Mouse (Mus musculus) liver, embryonic 12.5 days (tissue): ENCODE data around the gene Slc25a22. TPM values are rescaled to one million over a fixed set of nuclear protein-coding genes. Genes with fewer than 3 reads are reported as not detected.
A peak's percentile ranks its signal among the peaks of the same experiment; 100 is the strongest.
"Not testable (repeated sequence)": the region's sequence is repeated elsewhere in the genome, so short reads cannot be mapped to it uniquely, and the experiment has no call there.

Experiments
- ATAC-seq: fragments of 200-750 bp; cut with Nextera tagmentation; 2 replicates; pipeline ENCODE4 v1.8.0; 2017; ENCODE audit warnings: moderate number of reproducible peaks, mild to moderate bottlenecking, moderate library complexity
- H3K27ac ChIP-seq: fragments of 300-500 bp; sonication (generic); 2 replicates; pipeline ENCODE4 v1.5.1; 2016; ENCODE audit warnings: mild to moderate bottlenecking
- H3K27me3 ChIP-seq: fragments of 300-500 bp; sonication (generic); replicated peaks from 2 replicates; pipeline ENCODE4 v1.6.1; 2016; ENCODE audit warnings: mild to moderate bottlenecking, moderate library complexity
- H3K36me3 ChIP-seq: fragments of 300-500 bp; sonication (generic); 2 replicates; pipeline ENCODE4 v1.6.1; 2016; ENCODE audit warnings: mild to moderate bottlenecking, moderate library complexity
- H3K4me1 ChIP-seq: fragments of 300-500 bp; sonication (generic); 2 replicates; pipeline ENCODE4 v1.6.1; 2016
- H3K4me2 ChIP-seq: fragments of 300-500 bp; sonication (generic); 2 replicates; pipeline ENCODE4 v1.6.1; 2016; ENCODE audit warnings: mild to moderate bottlenecking, moderate library complexity
- H3K4me3 ChIP-seq: fragments of 300-500 bp; sonication (generic); 2 replicates; pipeline ENCODE4 v1.5.1; 2016; ENCODE audit warnings: mild to moderate bottlenecking, moderate library complexity
- H3K9ac ChIP-seq: fragments of 300-500 bp; sonication (generic); 2 replicates; pipeline ENCODE4 v1.6.1; 2016; ENCODE audit warnings: mild to moderate bottlenecking, moderate library complexity
- H3K9me3 ChIP-seq: fragments of 300-500 bp; sonication (generic); replicated peaks from 2 replicates; pipeline ENCODE4 v1.6.1; 2016; ENCODE audit warnings: mild to moderate bottlenecking, moderate library complexity
- WGBS: fragments of 180-500 bp; shearing (Covaris S2); methylation state at CpG from one replicate; pipeline ENCODE4 v1.1.7; 2016; ENCODE audit not compliant: insufficient replicate concordance; 5-methylcytosine and 5-hydroxymethylcytosine counted together
- polyA plus RNA-seq: library from polyadenylated mRNA; unstranded; fragments of >200 nt; fragmentation: Nextera tagmentation; extraction: Ambion mirVana; gene quantifications from 2 replicates; pipeline ENCODE4 v1.2.1, GENCODE M21; 2016

The Slc25a22 gene
- polyA plus RNA-seq, 1 experiment from 2014 or later, result 27.1 TPM

GRCm38 (mm10) chr7:141413331-141413730 is 24.4 kb downstream of the Slc25a22 start:
- Histone ChIP-seq H3K4me2 (peak overlapping the region; percentile 91), H3K9me3 (no peaks in the 10 kb centered on the region), H3K27me3 (no peaks in the 10 kb centered on the region), H3K27ac (peak overlapping the region; percentile 85), H3K4me1 (peaks cover 24% of the 10 kb centered on the region), H3K9ac (peak overlapping the region; percentile 87), H3K36me3 (peaks cover 31% of the 10 kb centered on the region), H3K4me3 (peak overlapping the region; percentile 71)
- 4% methylated on average over 16 of the region's 16 CpGs for WGBS
- ATAC-seq, result peak; percentile 4; the same call in 1 of the 2 replicates

GRCm38 (mm10) chr7:141411667-141412066 is 26.0 kb downstream of the Slc25a22 start:
- Histone ChIP-seq H3K4me2 (no peak overlapping the region), H3K9ac (no peak overlapping the region), H3K9me3 (no peaks in the 10 kb centered on the region), H3K27ac (no peak overlapping the region), H3K36me3 (peaks cover 42% of the 10 kb centered on the region), H3K27me3 (no peaks in the 10 kb centered on the region), H3K4me3 (no peak overlapping the region), H3K4me1 (peaks cover 24% of the 10 kb centered on the region)
- WGBS, result 78% methylated on average over 1 of the region's 1 CpGs
- no peak for ATAC-seq

DNA sequence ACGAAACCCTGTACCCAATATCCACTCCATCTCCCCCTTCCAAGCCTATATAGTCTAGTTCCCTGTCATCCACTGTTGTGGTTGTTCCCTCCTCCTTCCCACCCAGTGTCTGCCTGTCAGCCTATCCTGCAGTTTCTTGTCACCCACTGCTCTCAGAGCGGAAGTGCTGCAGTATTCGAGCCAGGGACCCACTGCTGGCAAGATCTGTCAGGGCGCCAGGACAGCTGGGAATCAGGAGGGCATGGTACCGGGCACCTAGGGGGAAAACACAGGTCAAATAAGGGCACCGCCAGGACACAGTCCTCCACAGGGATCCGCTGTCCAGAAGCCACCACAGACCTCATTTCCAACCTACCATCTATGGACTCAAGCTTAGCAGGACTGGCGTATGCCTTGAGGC is 27.1 kb downstream of the Slc25a22 start:
- no peak for ATAC-seq
- peaks cover 24% of the 10 kb centered on the region for H3K4me1 ChIP-seq
- H3K36me3 ChIP-seq, result peaks cover 46% of the 10 kb centered on the region
- H3K27ac ChIP-seq, result 0 out of 2 replicates have a peak overlapping the region, but pooled peaks have one; percentile 17
- no peaks in the 10 kb centered on the region for H3K9me3 ChIP-seq
- H3K4me2 ChIP-seq, result no peak overlapping the region
- H3K27me3 ChIP-seq, result no peaks in the 10 kb centered on the region
- H3K4me3 ChIP-seq, result no peak overlapping the region
- no peak overlapping the region for H3K9ac ChIP-seq
- WGBS, result 81% methylated on average over 8 of the region's 8 CpGs

DNA sequence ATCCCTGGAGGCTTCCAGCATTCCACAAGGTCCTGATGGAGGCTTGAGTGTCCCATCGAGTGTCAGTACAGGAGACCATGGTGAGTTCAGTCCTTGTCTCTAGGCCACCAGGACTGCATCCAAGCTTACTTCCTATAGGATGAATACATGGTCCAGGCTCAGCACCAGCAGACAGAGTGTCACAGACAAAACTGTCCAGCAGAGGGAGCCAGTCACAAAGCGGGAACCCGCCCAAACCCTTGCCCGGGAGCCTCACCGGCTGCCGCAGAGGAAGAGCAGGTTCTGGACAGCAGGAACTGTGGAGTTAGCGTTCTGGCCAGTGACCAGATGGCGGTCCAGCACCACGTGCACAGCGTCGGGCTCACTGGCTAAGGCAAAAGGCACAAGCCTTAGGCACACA is 28.9 kb downstream of the Slc25a22 start:
- peak; percentile 66 for ATAC-seq
- H3K9me3 ChIP-seq, result no peaks in the 10 kb centered on the region
- no peak overlapping the region for H3K27ac ChIP-seq
- H3K36me3 ChIP-seq, result peaks cover 56% of the 10 kb centered on the region
- H3K4me1 ChIP-seq, result peaks cover 16% of the 10 kb centered on the region
- H3K27me3 ChIP-seq, result no peaks in the 10 kb centered on the region
- H3K4me2 ChIP-seq, result peak overlapping the region; percentile 27; the same call in 1 of the 2 replicates
- H3K4me3 ChIP-seq, result no peak overlapping the region
- WGBS, result 22% methylated on average over 11 of the region's 11 CpGs
- H3K9ac ChIP-seq, result no peak overlapping the region

DNA sequence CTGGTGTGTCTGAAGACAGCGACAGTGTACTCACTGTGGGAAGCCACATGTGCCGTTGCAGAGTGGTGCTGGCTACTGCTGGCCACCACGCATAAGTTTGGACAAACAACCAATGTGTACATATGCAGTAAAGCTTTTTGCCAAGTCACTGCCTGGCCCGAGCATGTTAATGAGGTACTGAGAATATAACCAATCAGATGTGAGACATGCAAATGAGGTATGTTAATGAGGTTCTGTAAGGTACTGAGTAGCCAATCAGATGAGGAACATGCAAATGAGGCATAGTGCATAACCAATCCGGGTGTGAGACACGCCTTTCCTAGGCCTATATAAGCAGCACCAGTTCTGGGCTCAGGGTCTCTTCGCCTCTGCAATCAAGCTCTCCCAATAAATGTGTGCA is 30.0 kb downstream of the Slc25a22 start:
- H3K9ac ChIP-seq, H3K9me3 ChIP-seq, H3K27me3 ChIP-seq, H3K4me1 ChIP-seq, H3K27ac ChIP-seq, ATAC-seq, H3K4me2 ChIP-seq, H3K4me3 ChIP-seq: not testable (repeated sequence)
- peaks cover 68% of the 10 kb centered on the region for H3K36me3 ChIP-seq
- WGBS, result 87% methylated on average over 7 of the region's 7 CpGs

DNA sequence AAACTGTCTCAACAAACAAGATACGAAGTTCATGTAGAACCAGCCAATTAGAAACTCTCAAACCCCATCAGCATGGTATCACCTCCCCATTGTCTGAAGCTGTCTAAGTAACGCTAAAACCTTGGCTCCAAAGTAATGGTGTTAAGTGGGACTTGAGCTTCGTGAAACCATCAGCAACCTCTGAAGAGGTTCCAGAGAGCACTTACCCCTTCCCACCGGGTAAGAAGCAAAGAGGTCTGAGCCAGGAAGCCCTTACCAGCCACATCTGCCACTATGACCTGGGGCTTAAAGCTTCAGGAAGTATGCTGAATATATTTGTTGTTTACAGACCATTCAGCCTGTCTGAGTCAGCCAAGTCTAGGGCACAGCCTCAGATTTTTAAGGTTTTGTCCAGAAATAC is 32.2 kb downstream of the Slc25a22 start:
- Histone ChIP-seq H3K27me3 (no peaks in the 10 kb centered on the region), H3K9me3 (no peaks in the 10 kb centered on the region), H3K4me1 (peaks cover 5% of the 10 kb centered on the region), H3K36me3 (peaks cover 80% of the 10 kb centered on the region), H3K9ac (no peak overlapping the region), H3K4me2 (no peak overlapping the region), H3K4me3 (no peak overlapping the region), H3K27ac (no peak overlapping the region)
- WGBS, result 74% methylated on average over 4 of the region's 4 CpGs
- no peak for ATAC-seq

- H3K36me3 ChIP-seq, result peaks cover 80% of the 10 kb centered on the region
- WGBS, result 43% methylated on average over 5 of the region's 5 CpGs
- peak; percentile 70 for ATAC-seq
Measured at GRCm38 (mm10) chr7:141403305-141403704, 34.4 kb downstream of the Slc25a22 start.

DNA sequence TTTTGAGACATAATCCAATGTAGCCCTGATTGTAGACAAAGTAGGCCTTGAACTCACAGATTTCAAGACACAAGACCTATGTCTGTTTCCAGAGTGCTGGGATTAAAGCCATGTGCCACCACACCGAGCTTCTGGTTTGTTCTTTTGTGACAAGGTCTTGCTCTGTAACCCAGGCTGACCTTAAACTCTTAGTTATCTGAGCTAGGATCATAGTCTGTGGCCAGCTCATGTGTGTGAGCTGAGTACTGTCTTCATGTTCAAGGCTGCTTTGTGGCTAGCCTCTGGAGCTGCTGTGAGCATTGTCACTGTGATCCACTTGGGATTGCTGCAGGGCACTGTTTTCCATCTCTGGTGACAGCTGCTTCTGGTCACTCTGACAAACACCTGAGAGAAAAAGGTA is 42.3 kb downstream of the Slc25a22 start:
- Histone ChIP-seq H3K4me3 (0 out of 2 replicates have a peak overlapping the region, but pooled peaks have one; percentile 8), H3K9ac (0 out of 2 replicates have a peak overlapping the region, but pooled peaks have one; percentile 23), H3K4me1 (peaks cover 48% of the 10 kb centered on the region), H3K4me2 (peak overlapping the region; percentile 93; the same call in 1 of the 2 replicates), H3K9me3 (no peaks in the 10 kb centered on the region), H3K27ac (peak overlapping the region; percentile 49; the same call in 1 of the 2 replicates), H3K36me3 (peaks cover 55% of the 10 kb centered on the region), H3K27me3 (no peaks in the 10 kb centered on the region)
- 45% methylated on average over 1 of the region's 1 CpGs for WGBS
- ATAC-seq, result no peak

More at GRCm38 (mm10) chr7:141403305-141403704, 34.4 kb downstream of the Slc25a22 start:
- no peaks in the 10 kb centered on the region for H3K9me3 ChIP-seq
- no peak overlapping the region for H3K9ac ChIP-seq
- H3K4me1 ChIP-seq, result no peaks in the 10 kb centered on the region
- H3K27me3 ChIP-seq, result no peaks in the 10 kb centered on the region
- no peak overlapping the region for H3K4me2 ChIP-seq
- H3K4me3 ChIP-seq, result no peak overlapping the region
- no peak overlapping the region for H3K27ac ChIP-seq

DNA sequence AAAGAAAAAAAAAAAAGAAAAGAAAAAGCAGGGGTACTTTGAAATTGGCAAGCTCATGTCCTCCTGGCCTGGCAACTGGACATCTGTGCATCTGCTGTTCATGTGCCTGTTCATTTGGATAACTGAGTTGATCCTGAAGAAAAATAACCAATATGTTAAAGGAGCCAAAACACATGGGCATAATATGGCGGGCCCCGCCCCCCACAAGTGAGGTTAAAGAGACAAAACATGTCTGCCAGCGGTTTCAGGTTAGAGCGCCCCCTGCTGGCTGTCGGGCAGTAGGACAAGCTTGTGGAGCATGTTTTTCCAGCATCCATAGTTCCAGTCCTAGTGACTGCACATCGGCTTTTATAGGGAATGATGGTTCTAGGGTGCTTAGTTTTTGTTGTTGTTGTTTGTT is 42.9 kb downstream of the Slc25a22 start:
- no peaks in the 10 kb centered on the region for H3K27me3 ChIP-seq
- H3K9ac ChIP-seq, result no peak overlapping the region
- H3K4me3 ChIP-seq, result peak overlapping the region; percentile 16; the same call in 1 of the 2 replicates
- no peak for ATAC-seq
- H3K4me2 ChIP-seq, result peak overlapping the region; percentile 93
- H3K36me3 ChIP-seq, result peaks cover 50% of the 10 kb centered on the region
- peak overlapping the region; percentile 98 for H3K27ac ChIP-seq
- H3K9me3 ChIP-seq, result no peaks in the 10 kb centered on the region
- H3K4me1 ChIP-seq, result peaks cover 54% of the 10 kb centered on the region
- 9% methylated on average over 6 of the region's 6 CpGs for WGBS

- peaks cover 60% of the 10 kb centered on the region for H3K4me1 ChIP-seq
- H3K9ac ChIP-seq, result peak overlapping the region; percentile 87
- no peaks in the 10 kb centered on the region for H3K27me3 ChIP-seq
- H3K36me3 ChIP-seq, result peaks cover 43% of the 10 kb centered on the region
- WGBS, result 16% methylated on average over 7 of the region's 7 CpGs
- H3K27ac ChIP-seq, result peak overlapping the region; percentile 98
- peak overlapping the region; percentile 82 for H3K4me3 ChIP-seq
- peak overlapping the region; percentile 93 for H3K4me2 ChIP-seq
- H3K9me3 ChIP-seq, result no peaks in the 10 kb centered on the region
- peak; percentile 63 for ATAC-seq
Measured at GRCm38 (mm10) chr7:141394158-141394557, 43.5 kb downstream of the Slc25a22 start.

GRCm38 (mm10) chr7:141392552-141393222 is 45.0 kb downstream of the Slc25a22 start:
- H3K9ac ChIP-seq, result peak overlapping the region; percentile 87
- H3K27ac ChIP-seq, result peak overlapping the region; percentile 98
- H3K36me3 ChIP-seq, result peaks cover 29% of the 10 kb centered on the region
- peaks cover 75% of the 10 kb centered on the region for H3K4me1 ChIP-seq
- peak overlapping the region; percentile 82 for H3K4me3 ChIP-seq
- peak overlapping the region; percentile 93 for H3K4me2 ChIP-seq
- H3K27me3 ChIP-seq, result no peaks in the 10 kb centered on the region
- no peaks in the 10 kb centered on the region for H3K9me3 ChIP-seq
- WGBS, result 16% methylated on average over 9 of the region's 9 CpGs
- peak; percentile 54 for ATAC-seq

GRCm38 (mm10) chr7:141391625-141392551 is 45.8 kb downstream of the Slc25a22 start, which contains the start of gene Taldo1:
Taldo1 (plus strand) TSS chr7:141392199.
- H3K4me3 ChIP-seq, result peak within 1 kb of the TSS; percentile 82
- peaks cover 21% of the 10 kb centered on the region for H3K36me3 ChIP-seq
- H3K27ac ChIP-seq, result peak within 1 kb of the TSS; percentile 98
- peak; percentile 80 for ATAC-seq
- under 1% methylated on average over 57 of the region's 57 CpGs for WGBS
- peaks cover 83% of the 10 kb centered on the region for H3K4me1 ChIP-seq
- peak within 1 kb of the TSS; percentile 93 for H3K4me2 ChIP-seq
- no peaks in the 10 kb centered on the region for H3K9me3 ChIP-seq
- H3K9ac ChIP-seq, result peak within 1 kb of the TSS; percentile 87
- no peaks in the 10 kb centered on the region for H3K27me3 ChIP-seq
